Mouse (Mus musculus) brain, embryonic 18.5 days (tissue): ENCODE results near the gene Ubr1.
"Not testable (repeated sequence)": the region's sequence is repeated elsewhere in the genome, so short reads cannot be mapped to it uniquely, and the experiment has no call there.

Source experiments
- DNase-seq: peaks from one replicate; pipeline ENCODE4 v3.0.0-alpha.2; 2012; ENCODE audit warnings: low read depth, low spot score

Ubr1 gene

GRCm38 (mm10) chr2:120970559-120971080 is at the start of gene Ubr1:
Ubr1 (minus strand) TSS chr2:120970715.
- DNase-seq = peak; percentile 76

DNA sequence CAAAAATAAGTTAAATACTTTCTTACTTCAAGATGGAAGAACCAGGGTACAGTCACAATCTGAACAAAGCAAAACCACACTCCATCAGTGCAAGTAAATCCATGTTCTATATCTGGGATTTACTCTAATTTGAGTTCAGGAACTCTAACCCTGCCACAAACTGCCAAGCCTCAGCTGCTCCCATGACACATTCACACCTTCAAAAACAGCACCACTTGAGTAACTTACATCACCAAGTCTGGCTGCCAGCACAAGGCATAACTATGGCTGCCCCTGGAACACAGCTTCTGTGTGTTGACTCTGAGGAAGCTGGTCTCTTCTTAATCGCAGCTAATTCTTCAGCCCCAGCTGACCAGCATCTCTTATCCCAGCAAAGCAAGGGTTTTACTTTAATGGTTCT is 46.6 kb upstream of the Ubr1 start:
- no peak for DNase-seq

- no peak for DNase-seq
These were observed 45.7 kb upstream of the Ubr1 start for GRCm38 (mm10) chr2:121016226-121016625.

- DNase-seq = no peak
These were observed 45.0 kb upstream of the Ubr1 start for GRCm38 (mm10) chr2:121015507-121015906.

GRCm38 (mm10) chr2:121012676-121013075 is 42.2 kb upstream of the Ubr1 start:
- DNase-seq = no peak

GRCm38 (mm10) chr2:121009071-121009677 is 38.7 kb upstream of the Ubr1 start:
- no peak for DNase-seq

DNA sequence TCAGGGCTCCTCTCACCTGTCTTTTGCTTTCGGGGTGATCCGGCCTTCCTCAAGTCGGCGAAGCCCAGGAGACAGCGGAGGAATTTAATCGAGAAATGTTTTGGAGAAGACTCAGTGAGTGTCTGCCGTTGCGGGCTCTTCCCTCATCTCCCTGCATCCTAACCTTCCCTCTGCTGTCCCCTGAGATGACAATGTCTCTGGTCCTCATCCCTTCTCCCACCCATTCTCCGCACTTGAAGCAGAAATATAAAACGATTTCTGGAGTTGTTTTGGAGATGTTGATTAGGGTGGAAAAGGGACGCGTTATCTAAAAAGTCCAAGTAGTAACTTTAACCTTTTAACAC is 38.1 kb upstream of the Ubr1 start:
- DNase-seq = no peak

DNA sequence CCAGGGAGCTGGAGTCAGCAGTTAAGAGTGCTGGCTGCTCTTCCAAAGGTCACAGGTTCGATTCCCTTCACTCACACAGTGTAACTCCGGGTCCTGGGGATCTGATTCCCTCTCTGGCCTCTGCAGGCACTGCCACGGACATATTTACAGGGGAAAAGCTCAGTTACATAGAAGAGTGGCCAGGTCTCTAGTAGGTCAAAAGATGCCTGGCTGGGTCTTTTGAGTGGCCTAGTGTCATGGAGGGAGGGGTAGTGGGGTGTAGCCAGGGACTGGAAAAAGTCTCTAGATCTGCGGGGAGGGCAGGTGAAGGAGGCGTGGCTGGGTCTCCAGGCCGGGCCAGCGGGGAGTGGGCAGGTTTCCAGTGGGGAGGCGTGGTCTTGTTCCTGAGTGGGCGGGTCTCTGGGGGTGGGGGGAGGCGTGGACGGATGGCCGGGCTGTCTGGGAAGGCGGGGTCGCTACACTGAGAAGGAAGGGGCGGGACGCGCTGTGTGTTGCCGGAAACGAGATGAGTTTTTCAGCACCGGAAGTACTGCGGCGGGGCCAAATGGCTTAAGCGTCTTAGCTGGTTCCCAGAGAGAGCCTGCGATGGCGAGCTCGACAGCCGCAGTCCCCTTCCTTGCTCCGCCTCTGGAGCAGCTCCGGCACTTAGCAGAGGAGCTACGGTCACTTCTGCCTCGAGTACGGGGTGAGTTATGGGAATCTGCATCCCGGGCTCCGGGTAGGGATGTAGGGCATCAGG is 37.6 kb upstream of the Ubr1 start, which contains the start of gene Ccndbp1:
TSS of gene Ccndbp1 (plus strand) at position 479 of the 739 bp plus-strand sequence.
- DNase-seq = peak; percentile 67

DNA sequence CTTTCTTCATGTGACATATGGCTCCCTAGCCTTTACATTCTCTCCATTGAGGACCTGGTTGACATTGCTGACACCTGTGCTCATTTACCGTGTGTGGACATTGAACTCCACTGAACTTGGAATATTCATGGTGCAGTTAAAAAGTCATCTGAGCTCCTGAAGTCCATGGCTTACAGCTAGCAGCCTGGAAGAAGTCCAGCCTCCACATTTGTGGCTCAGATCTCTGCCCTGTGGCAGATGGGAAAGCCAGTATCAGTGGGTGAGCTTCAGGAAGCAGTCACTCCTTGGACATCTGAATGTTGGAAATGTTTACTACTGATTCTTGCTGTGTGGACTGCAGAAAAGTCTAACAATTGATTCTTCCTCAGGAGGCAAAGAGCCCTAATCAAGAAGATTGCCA is 36.5 kb upstream of the Ubr1 start:
- DNase-seq = no peak

- no peak for DNase-seq
These were observed 33.7 kb upstream of the Ubr1 start for GRCm38 (mm10) chr2:121004018-121004811.

DNA sequence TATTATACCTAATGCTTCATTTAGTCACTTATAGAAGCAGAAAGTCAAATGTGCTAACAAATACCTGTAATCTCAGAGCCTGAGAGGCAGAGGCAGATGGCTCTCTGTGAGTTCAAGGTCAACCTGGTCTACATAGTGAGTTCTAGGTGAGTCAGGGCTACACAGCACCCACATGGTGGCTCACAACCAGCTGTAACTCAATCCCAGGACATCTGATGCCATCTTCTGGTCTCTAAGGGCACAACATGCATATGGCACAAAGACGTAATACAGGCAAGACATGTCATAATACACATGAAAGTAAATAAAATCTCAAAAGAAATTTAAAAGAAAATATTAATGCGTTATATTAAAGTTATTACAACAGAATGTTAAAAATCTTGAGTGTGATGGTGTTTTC is 33.1 kb upstream of the Ubr1 start:
- no peak for DNase-seq

GRCm38 (mm10) chr2:120998863-120999262 is 28.3 kb upstream of the Ubr1 start:
- no peak for DNase-seq

DNA sequence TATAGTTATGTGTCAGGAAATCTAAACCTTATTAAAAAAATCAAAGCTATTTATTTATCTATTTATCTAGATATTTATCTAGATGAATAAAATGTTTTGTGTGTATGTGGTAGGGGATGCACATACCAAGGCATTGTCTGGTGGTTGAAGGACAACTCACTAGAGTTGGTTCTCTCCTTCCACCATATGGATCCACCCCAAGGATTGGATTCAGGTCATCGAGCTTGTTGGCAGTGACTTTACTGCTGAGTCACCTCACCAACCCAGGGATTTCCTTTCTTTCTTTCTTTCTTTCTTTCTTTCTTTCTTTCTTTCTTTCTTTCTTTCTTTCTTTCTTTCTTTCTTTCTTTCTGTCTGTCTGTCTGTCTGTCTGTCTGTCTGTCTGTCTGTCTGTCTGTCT is 26.1 kb upstream of the Ubr1 start:
- DNase-seq = not testable (repeated sequence)

GRCm38 (mm10) chr2:120991196-120991595 is 20.7 kb upstream of the Ubr1 start:
- no peak for DNase-seq

DNA sequence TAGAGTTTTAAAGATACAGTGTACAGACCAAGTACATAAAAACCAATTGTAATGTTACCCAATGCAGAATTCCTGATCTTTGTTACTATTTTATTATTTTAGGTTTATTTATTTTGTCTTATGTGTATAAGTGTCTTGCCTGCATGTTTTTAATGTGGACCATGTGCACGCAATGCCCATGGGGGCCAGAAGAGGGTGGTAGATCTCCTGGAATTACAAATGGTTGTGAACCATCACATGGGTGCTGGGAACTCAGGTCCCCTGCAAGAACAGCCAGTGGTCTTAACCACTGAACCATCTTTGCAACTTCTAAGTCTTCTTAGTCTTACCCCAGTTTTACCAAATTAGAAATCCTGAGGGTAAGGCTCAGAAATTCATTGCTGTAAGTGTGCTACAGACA is 14.7 kb upstream of the Ubr1 start:
- DNase-seq = no peak

- no peak for DNase-seq
These were observed 13.1 kb upstream of the Ubr1 start for GRCm38 (mm10) chr2:120983611-120984010.

DNA sequence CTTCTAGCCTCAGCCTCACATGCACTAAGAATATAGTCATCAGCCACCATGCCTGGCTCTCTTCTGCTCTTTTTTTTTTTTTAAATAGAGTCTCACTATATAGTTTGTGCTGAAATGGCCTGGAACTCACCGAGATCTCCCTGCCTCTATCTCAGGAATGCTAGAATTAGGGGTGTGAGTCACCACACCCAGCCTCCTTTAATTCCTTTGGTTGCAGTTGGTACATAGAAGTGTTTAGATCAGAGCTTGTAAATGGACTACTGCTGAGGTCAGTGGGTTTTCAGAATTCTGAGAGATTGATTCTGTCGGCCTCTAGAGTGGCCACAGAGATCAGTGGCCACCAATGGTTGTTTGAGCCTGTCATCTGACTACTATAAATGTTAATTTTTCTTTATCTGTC is 10.3 kb upstream of the Ubr1 start:
- DNase-seq = no peak

DNA sequence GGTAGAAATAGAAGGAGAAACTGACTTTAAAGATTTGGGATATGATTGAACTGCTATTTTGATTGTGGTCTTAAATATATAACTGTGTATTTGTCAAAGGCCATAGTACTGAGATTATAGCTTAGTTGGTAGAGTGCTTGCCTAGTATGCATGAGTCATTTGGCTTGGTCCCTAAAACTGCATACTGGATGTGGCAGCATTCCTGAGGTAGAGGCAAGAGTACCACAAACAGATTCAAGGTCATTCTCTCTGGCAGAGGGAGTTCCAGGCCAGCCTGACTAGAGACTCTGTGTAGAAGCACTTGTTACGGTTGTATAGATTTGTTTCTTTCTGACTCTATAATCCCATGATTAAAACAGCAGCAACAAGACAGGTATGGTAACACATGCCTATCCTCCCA is 9.3 kb upstream of the Ubr1 start:
- DNase-seq = no peak

DNA sequence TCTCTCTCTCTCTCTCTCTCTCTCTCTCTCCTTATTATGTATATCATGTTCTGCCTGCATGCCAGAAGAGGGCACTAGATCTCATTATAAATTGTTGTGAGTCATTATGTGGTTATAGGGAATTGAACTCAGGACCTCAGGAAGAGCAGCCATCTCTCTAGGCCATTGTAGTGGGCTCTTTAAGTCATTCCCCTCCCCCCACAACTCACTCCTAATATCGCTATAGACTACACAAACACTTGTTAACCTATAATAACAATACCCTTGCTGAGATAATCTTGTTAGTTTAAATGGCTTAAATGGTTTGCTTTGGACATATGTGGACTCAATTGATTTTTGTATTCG is 8.2 kb upstream of the Ubr1 start:
- DNase-seq = no peak

GRCm38 (mm10) chr2:120977926-120978692 is 7.6 kb upstream of the Ubr1 start:
- DNase-seq = no peak

- no peak for DNase-seq
These were observed 6.7 kb upstream of the Ubr1 start, which contains the start of gene Tmem62 for GRCm38 (mm10) chr2:120976990-120977925. Tmem62 (plus strand) TSS chr2:120977017.
